In the genomic region with DNA sequence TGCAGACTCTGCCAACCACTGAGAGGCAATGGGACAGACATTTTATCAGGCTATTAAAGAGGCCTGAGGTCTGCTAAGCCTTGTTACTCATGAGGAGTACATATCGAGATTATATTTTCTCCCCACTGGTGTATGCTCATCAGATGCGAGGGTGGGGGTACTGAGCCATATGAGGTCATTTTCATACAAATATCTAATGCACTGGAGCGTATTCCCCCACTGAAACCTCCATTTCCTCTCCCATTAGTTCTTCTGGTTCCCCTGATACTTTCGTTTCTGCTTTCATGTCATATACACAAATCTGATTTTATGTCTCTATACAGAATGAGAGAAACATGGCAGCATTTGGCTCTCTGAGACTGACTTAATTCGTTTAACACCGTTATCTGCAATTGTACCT, we compare ENCODE assay signal across 18 mouse cellular contexts.
A peak's percentile ranks its signal among the peaks of the same experiment; 100 is the strongest.
DNase-seq lines count a peak whose midpoint lies in the region; ATAC-seq and TF ChIP-seq lines count a peak whose summit lies in the region.
"Had no signal": no experiment of that assay in that cellular context is flagged by ENCODE, and none has a peak within 500 bp of the region (broad histone marks: within the 10 kb centered on the region; RNA-seq: fewer than 3 reads in every experiment).

No protein-coding gene starts in this region.

- peak; percentile 3 for DNase-seq in spleen, adult 12 weeks (ENCODE audit: low spot score)
- no peak for DNase-seq in spleen, postnatal 4 days (ENCODE audit: low spot score in 2 of 2)
- DNase-seq in kidney, adult 8-10 months: no peak
- DNase-seq in adrenal gland, postnatal 4 days (ENCODE audit: low spot score in 2 of 2): no peak
- no peak for DNase-seq in adrenal gland, postnatal 10 days
- DNase-seq: adrenal gland, postnatal 36 days; gastrocnemius, postnatal 25 days; kidney, adult 2 months; liver, postnatal 0 days; lung, postnatal 4 days; thymus, adult 2 months had no signal

- peaks cover 19% of the 10 kb centered on the region for H3K4me1 ChIP-seq in small intestine, adult 2 months (ENCODE audit: control insufficient read depth, insufficient read depth, insufficient read length, low read length)
- H3K4me1 ChIP-seq: forebrain, embryonic 15.5 days; midbrain, embryonic 13.5 days; stomach, embryonic 15.5 days had no signal

- no peak for TF ChIP-seq POLR2A in small intestine, adult 2 months (IDR thresholded peaks at IDR 0.05; ENCODE audit: low read depth, low read length)

- peak; percentile 88 for ATAC-seq in granulocyte monocyte progenitor cell, adult 5-6 weeks (replicated peaks; ENCODE audit: poor library complexity, severe bottlenecking)
- ATAC-seq: forebrain, embryonic 15.5 days; liver, postnatal 0 days; midbrain, embryonic 13.5 days had no signal

- H3K27ac ChIP-seq in small intestine, adult 2 months (ENCODE audit: insufficient read depth, low read depth, low read length): peak overlapping the region; percentile 66
- H3K27ac ChIP-seq: forebrain, embryonic 15.5 days; heart, embryonic 10.5 days; limb, embryonic 10.5 days; midbrain, embryonic 13.5 days; stomach, embryonic 15.5 days had no signal

- H3K27me3 ChIP-seq in small intestine, adult 2 months (ENCODE audit: control insufficient read depth, insufficient read depth, low read length): no peaks in the 10 kb centered on the region
- H3K27me3 ChIP-seq: forebrain, embryonic 15.5 days; stomach, embryonic 15.5 days had no signal

- no peak for TF ChIP-seq CTCF in small intestine, adult 2 months (IDR thresholded peaks at IDR 0.05; ENCODE audit: extremely low read depth, insufficient read length, insufficient replicate concordance, low read depth, low read length)

- no peak overlapping the region for H3K4me3 ChIP-seq in small intestine, adult 2 months (ENCODE audit: low read depth, low read length)
- H3K4me3 ChIP-seq: forebrain, embryonic 15.5 days; heart, embryonic 10.5 days; limb, embryonic 10.5 days; midbrain, embryonic 13.5 days; stomach, embryonic 15.5 days had no signal

- WGBS in small intestine, adult 2 months: 71% methylated on average over 6 of the region's 6 CpGs

- no peaks in the 10 kb centered on the region for H3K36me3 ChIP-seq in small intestine, adult 2 months (ENCODE audit: control insufficient read depth, insufficient read depth, low read length)
- H3K36me3 ChIP-seq: forebrain, embryonic 15.5 days; heart, embryonic 10.5 days; limb, embryonic 10.5 days; midbrain, embryonic 13.5 days; stomach, embryonic 15.5 days had no signal
